24 mouse cellular contexts compared by ENCODE assay signal in genomic region chr12:54533134-54533533, GRCm38 (mm10).
DNase-seq lines count a peak whose midpoint lies in the region; ATAC-seq lines count a peak whose summit lies in the region.
"Had no signal": no experiment of that assay in that cellular context is flagged by ENCODE, and none has a peak within 500 bp of the region (broad histone marks: within the 10 kb centered on the region; RNA-seq: fewer than 3 reads in every experiment).

No protein-coding gene starts in this region.

- no peak overlapping the region for H3K9ac ChIP-seq in heart, embryonic 16.5 days (ENCODE audit: low read length)
- H3K9ac ChIP-seq in heart, embryonic 11.5 days (ENCODE audit: low read depth, low read length) = no peak overlapping the region
- no peak overlapping the region for H3K9ac ChIP-seq in midbrain, embryonic 13.5 days (replicated peaks)
- H3K9ac ChIP-seq in midbrain, embryonic 15.5 days = no peak overlapping the region
- H3K9ac ChIP-seq: forebrain, embryonic 12.5 days; forebrain, postnatal 0 days; hindbrain, embryonic 14.5 days; limb, embryonic 13.5 days had no signal

- H3K4me3 ChIP-seq in heart, embryonic 16.5 days (ENCODE audit: low read length) = no peak overlapping the region
- H3K4me3 ChIP-seq in heart, embryonic 11.5 days (ENCODE audit: low read depth, low read length) = no peak overlapping the region
- H3K4me3 ChIP-seq in midbrain, embryonic 13.5 days (replicated peaks) = no peak overlapping the region
- no peak overlapping the region for H3K4me3 ChIP-seq in midbrain, embryonic 15.5 days
- H3K4me3 ChIP-seq: forebrain, embryonic 12.5 days; heart, embryonic 10.5 days; limb, embryonic 13.5 days; midbrain, embryonic 10.5 days had no signal

- DNase-seq in lung, postnatal 10 days = peak; percentile 33
- no peak for DNase-seq in adrenal gland, adult 2 months
- no peak for DNase-seq in left cerebral cortex, postnatal 4 days
- DNase-seq: adrenal gland, postnatal 25 days; cerebellum, adult 18-20 months; cerebellum, postnatal 10 days; forebrain, postnatal 0 days; gastrocnemius, postnatal 10 days; heart, postnatal 14 days; kidney, adult 11 months; kidney, postnatal 14 days; retina, postnatal 1 day; right cerebral cortex, postnatal 14 days had no signal

- intact Hi-C loops in left cerebral cortex, postnatal 4 days (cut with DNase I) = no loop called here

- peak overlapping the region; percentile 21; the same call in 1 of the 2 replicates for H3K4me2 ChIP-seq in heart, embryonic 16.5 days (ENCODE audit: low read depth, low read length)
- H3K4me2 ChIP-seq in heart, embryonic 11.5 days = no peak overlapping the region
- no peak overlapping the region for H3K4me2 ChIP-seq in midbrain, embryonic 13.5 days (replicated peaks)
- no peak overlapping the region for H3K4me2 ChIP-seq in midbrain, embryonic 15.5 days
- H3K4me2 ChIP-seq: forebrain, embryonic 12.5 days; hindbrain, embryonic 14.5 days; limb, embryonic 13.5 days; liver, embryonic 11.5 days had no signal

- ATAC-seq in heart, embryonic 16.5 days (replicated peaks; ENCODE audit: extremely low read depth, insufficient read depth, low FRiP score) = no peak
- ATAC-seq in heart, embryonic 11.5 days (replicated peaks; ENCODE audit: insufficient number of reproducible peaks, low FRiP score, low TSS enrichment) = no peak
- ATAC-seq in midbrain, embryonic 13.5 days = no peak
- no peak for ATAC-seq in midbrain, embryonic 15.5 days (replicated peaks)
- ATAC-seq: CD4-positive, CD25-positive, alpha-beta regulatory T cell, adult 4 months; forebrain, postnatal 0 days had no signal

- no peaks in the 10 kb centered on the region for H3K36me3 ChIP-seq in heart, embryonic 16.5 days (ENCODE audit: control insufficient read depth, insufficient read depth)
- H3K36me3 ChIP-seq in heart, embryonic 11.5 days (ENCODE audit: control insufficient read depth, insufficient read depth, low read length) = no peaks in the 10 kb centered on the region
- no peaks in the 10 kb centered on the region for H3K36me3 ChIP-seq in midbrain, embryonic 13.5 days
- H3K36me3 ChIP-seq in midbrain, embryonic 15.5 days (replicated peaks) = no peaks in the 10 kb centered on the region
- H3K36me3 ChIP-seq: forebrain, embryonic 12.5 days; heart, embryonic 10.5 days; limb, embryonic 13.5 days; midbrain, embryonic 10.5 days had no signal

- H3K9me3 ChIP-seq in heart, embryonic 16.5 days (replicated peaks; ENCODE audit: control insufficient read depth, low read length) = no peaks in the 10 kb centered on the region
- H3K9me3 ChIP-seq in heart, embryonic 11.5 days (replicated peaks; ENCODE audit: control insufficient read depth, low read length) = no peaks in the 10 kb centered on the region
- H3K9me3 ChIP-seq in midbrain, embryonic 13.5 days = no peaks in the 10 kb centered on the region
- no peaks in the 10 kb centered on the region for H3K9me3 ChIP-seq in midbrain, embryonic 15.5 days
- H3K9me3 ChIP-seq: forebrain, embryonic 12.5 days; heart, embryonic 10.5 days; limb, embryonic 13.5 days; midbrain, embryonic 10.5 days had no signal

- H3K27ac ChIP-seq in heart, embryonic 16.5 days (ENCODE audit: low read length) = peak overlapping the region; percentile 40
- no peak overlapping the region for H3K27ac ChIP-seq in heart, embryonic 11.5 days (ENCODE audit: low read depth, low read length)
- H3K27ac ChIP-seq in midbrain, embryonic 13.5 days = peak overlapping the region; percentile 30; the same call in 1 of the 2 replicates
- no peak overlapping the region for H3K27ac ChIP-seq in midbrain, embryonic 15.5 days
- H3K27ac ChIP-seq: forebrain, embryonic 12.5 days; heart, embryonic 10.5 days; hindbrain, embryonic 14.5 days; limb, embryonic 13.5 days; midbrain, embryonic 10.5 days had no signal

- 40% methylated on average over 5 of the region's 5 CpGs for WGBS in heart, embryonic 16.5 days
- 41% methylated on average over 5 of the region's 5 CpGs for WGBS in heart, embryonic 11.5 days (ENCODE audit: insufficient replicate concordance)
- 55% methylated on average over 5 of the region's 5 CpGs for WGBS in midbrain, embryonic 13.5 days
- 52% methylated on average over 5 of the region's 5 CpGs for WGBS in midbrain, embryonic 15.5 days

- H3K4me1 ChIP-seq in heart, embryonic 16.5 days (ENCODE audit: control insufficient read depth, insufficient read depth, low read length) = peaks cover 2% of the 10 kb centered on the region; the same call in 1 of the 2 replicates
- no peaks in the 10 kb centered on the region for H3K4me1 ChIP-seq in heart, embryonic 11.5 days (ENCODE audit: control insufficient read depth, insufficient read depth, low read length)
- H3K4me1 ChIP-seq in midbrain, embryonic 13.5 days (replicated peaks) = peaks cover 17% of the 10 kb centered on the region; the same call in 1 of the 2 replicates
- peaks cover 8% of the 10 kb centered on the region; the same call in 1 of the 2 replicates for H3K4me1 ChIP-seq in midbrain, embryonic 15.5 days

- no peaks in the 10 kb centered on the region for H3K27me3 ChIP-seq in heart, embryonic 16.5 days (ENCODE audit: control insufficient read depth, insufficient read depth, low read length)
- H3K27me3 ChIP-seq in heart, embryonic 11.5 days (ENCODE audit: control insufficient read depth, insufficient read depth, low read length) = no peaks in the 10 kb centered on the region
- no peaks in the 10 kb centered on the region for H3K27me3 ChIP-seq in midbrain, embryonic 13.5 days
- H3K27me3 ChIP-seq in midbrain, embryonic 15.5 days (replicated peaks) = no peaks in the 10 kb centered on the region
- H3K27me3 ChIP-seq: forebrain, embryonic 12.5 days; limb, embryonic 13.5 days had no signal

Comparison
In these comparisons a context has a peak if more than half of its experiments do, and no peak if none do; other contexts are left out.
1. H3K27ac ChIP-seq: peak in heart, embryonic 16.5 days (single experiment) and midbrain, embryonic 13.5 days (single experiment); none in heart, embryonic 11.5 days (single experiment) and midbrain, embryonic 15.5 days (single experiment).